Mouse (Mus musculus) layer of hippocampus, postnatal 10 days (tissue): ENCODE measurements around the gene Gm12845. TPM values are rescaled to one million over a fixed set of nuclear protein-coding genes. Genes with fewer than 3 reads are reported as not detected.
"Not testable (repeated sequence)": the region's sequence is repeated elsewhere in the genome, so short reads cannot be mapped to it uniquely, and the experiment has no call there.

Source experiments
- DNase-seq, 2 experiments: peaks; one replicate each; pipeline ENCODE4 v3.0.0; 2021; ENCODE audit warnings: low spot score in 2 of 2
- long read RNA-seq: library from polyadenylated mRNA; stranded (forward); transcript quantifications from one replicate; pipeline ENCODE4 v2.0.0, GENCODE M21; 2023
- total RNA-seq, 2 experiments: library from RNA; stranded (reverse); gene quantifications; 2 replicates each; pipeline ENCODE4 v1.2.3; 2021

Gm12845 gene
- not detected for total RNA-seq
- long read RNA-seq: 0 reads

DNA sequence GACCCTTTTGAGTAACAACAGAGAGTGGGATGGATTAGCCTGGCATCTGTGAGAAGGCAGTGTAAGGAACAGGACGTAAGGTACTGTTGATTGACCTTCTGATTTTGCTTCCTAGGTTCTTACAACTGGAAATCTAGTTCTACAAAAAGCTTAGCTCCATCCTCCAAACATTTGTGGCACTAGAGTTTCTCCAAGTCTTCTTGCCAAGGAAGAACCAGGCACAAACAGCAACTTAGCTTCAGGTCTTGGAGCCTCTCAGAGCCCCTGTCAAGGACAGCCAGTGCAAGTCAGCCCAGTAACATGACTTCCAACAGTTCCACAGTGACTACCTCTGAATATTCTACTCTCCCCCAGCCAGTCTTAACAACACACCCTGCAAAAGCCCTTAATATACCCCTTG, at the start of gene Gm12845:
Gene Gm12845 (plus strand): TSS at position 301 of the 400 bp plus-strand sequence.
- DNase-seq: no peak

DNA sequence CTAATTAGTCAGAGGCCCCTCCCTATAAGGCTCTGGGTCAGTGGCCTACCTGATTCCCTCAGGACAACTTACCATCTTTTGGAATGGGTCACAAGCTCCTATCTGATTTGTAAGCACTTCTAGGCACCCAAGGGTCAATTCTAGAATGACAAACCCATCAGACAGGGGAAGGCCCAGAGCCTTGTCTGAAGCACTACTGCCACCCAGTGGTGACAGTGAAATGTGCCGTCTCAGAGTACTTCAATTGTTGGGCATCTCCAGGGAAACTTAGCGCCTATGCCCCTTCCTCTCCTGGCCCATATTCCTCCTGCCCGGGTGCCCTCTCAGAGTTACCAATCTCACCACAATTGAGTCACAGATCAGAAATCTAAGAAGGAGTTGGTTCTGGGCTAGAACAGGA, 47.3 kb upstream of the Gm12845 start:
- peak; percentile 91 for DNase-seq

DNA sequence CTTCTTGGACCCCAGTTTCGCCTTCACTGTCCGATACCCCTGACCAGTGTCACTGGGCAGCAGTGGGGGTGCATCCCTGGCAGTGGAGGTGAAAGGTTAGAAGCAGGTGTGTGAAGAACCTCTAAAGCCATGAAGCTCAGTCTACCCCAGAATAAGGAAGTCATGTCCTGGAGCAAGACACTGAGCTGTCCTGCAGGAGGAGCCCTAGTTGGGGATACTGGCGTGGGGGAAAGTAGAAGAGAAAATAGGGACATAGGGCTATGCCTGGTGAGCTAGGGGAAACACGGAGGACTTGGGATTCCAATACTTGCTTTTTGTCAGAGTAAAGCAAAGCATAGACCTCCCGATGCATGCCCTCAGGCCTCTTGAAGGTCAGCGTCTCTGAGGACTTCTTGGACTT, 43.2 kb upstream of the Gm12845 start:
- no peak for DNase-seq

DNA sequence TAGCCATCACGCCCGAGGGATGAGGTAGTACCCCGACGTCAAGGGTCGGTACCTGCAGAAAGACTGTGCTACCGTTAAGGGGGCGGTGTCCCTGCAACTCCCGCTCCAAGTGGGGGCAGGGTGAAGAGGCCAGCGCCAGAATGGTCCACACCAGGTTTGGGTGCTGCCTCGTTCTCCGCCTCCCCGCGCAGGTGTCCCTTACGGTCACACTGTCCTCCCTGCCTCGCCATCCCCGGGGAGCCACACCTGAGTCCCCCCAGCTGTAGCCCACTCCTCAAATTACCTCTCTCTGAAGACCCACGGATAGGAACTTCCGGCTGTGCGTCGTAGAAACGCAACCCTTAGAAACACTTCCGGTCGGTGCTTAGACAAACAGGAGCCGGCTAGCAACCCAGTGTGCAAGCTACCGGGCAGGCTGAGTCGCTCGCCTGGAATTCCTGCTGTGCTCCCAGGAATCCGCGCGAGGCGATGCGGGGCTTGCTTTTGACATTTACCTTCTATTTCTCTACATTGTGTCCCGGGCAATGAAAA, 42.2 kb upstream of the Gm12845 start, which contains the start of gene Dmap1:
Gene Dmap1 (minus strand): TSS at position 343 of the 531 bp plus-strand sequence.
- peak; percentile 88 to 90 for DNase-seq

DNA sequence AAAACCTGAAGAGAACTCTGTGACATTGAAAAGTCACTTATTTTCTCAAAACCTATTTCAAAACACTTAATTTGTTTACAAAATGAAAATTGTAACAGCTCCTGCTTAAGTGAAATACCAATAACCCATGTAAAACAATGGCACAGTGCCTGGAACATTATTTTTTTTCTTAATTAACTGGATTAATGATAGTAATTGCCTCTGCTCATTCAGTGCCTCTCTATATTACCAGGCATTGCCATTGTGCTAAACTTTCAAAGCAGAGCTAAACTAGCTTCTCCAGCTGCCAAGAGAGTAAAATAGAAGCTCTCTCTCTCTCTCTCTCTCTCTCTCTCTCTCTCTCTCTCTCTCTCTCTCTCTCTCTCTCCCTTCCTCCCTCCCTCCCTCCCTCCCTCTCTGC, 41.7 kb upstream of the Gm12845 start:
- DNase-seq: no peak

DNA sequence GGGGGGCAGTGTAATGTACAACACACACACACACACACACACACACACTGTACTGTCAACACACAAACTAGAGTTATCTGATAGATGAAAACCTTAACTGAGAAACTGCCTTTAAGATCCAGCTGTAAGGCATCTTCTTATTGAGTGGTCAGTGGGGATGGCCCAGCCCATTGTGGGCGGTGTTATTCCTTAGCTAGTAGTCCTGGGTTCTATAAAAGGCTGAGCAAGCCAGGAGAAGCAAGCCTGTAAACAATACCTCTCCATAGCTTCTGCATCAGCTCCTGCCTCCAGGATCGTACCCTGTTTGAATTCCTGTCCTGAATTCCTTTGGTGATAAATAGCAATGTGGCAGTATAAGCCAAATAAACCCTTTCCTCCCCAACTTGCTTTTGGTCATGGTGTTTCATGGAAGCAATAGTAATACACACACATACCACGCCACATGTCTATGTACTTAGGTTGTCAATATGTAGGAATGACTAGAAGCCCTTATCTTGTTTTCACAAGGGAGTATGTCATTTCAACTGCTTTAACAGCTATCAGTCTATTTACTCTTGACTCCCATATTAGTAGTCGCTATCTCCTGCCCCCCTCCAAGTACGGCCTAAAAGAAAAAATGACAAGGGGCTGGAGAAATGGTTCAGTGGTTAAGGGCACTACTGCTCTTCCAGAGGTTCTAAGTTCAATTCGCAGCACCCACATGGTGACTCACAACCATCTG, 41.0 kb upstream of the Gm12845 start:
- no peak for DNase-seq

DNA sequence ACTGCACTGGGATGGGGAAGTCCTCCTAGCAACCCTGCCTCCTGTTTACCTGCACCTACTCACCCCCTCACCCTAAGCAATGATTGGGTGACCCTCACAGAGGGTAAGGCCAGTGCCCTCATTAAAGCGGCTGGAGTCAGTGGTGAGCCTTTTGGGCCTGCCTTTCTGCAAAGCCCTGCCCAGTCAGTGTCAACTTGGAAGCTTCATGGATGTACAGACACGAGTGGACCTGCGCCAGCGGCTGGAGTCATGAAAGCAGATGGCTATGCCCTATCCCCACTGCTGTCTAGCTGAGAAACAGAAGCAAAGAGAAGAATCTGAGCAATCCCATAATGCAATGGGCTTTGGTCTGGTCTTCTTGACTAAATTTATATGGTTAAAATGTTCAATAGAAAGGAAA, 37.9 kb upstream of the Gm12845 start:
- no peak for DNase-seq

DNA sequence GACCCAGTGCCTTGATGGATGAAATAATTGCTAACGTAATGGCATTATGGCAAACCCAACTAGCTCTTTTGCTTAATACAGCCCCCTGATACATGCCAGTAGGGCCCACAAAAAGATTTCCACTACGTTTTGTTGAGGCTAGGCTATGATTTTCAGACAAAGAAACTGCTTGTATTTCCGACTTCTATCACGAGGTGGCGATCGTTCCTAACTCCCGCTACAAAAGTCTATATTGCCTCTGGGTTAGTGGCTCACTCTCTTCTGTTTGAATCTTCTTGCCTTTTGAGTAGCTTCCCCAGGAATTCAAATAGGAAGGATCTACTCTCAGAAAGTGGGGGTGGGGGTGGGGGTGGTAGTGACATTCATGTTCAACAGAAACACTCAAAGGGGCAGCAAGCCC, 18.9 kb upstream of the Gm12845 start:
- DNase-seq: peak; percentile 74 to 82

DNA sequence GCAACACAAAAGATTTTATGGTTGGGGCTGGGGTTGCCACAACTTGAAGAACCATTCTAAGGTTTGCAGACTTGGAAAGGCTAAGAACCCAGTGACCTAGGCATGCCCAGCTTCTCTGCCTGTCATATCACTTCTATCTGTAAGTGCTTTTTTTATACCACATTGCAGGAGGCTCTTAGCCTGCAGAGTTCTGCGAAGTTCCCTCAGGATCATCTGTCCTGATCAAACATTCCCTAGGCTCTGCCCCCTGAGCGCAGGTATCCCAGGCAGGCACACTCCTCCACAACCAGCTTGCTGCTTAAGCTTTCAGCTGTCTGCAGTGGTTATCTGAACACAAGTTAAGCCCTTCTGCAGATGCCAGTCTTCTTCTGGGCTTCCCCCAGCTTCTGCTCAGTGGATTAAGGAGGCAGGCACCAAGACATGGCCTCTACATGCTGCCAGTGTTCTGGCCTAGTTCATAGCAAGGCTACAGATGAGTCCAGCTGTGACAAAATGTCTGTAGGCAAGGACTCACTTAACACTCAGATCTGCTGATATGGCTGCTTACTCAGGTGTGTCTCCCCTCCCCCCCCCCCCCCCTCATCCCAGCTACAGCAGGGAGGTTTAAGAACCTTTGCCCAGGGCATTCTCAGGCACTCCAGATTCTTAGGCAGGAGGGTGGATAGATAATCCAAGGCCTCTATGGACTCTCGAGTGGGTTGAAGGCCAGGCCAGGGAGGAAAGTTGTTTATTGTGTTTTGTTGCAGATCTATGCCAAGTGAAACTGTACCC, 15.2 kb upstream of the Gm12845 start:
- no peak for DNase-seq

DNA sequence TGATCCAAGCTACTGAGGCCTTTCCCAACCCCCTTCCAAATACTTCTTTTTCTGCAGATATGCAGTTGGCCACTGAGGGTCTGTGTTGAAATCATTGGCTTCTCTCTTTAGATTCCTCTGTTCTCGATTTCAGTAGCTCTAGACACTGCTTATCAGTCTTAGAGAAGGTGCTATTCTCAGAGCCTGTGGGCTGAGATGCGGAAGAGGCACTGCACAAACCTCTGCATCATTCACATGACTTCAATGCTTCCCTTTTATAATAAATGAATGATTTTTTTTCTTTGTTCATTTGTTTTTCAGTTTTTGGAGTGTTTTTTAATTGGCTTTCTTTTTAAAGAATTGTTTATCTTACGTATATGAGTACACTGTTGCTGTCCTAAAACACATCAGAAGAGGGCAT, 11.9 kb upstream of the Gm12845 start:
- DNase-seq: no peak

DNA sequence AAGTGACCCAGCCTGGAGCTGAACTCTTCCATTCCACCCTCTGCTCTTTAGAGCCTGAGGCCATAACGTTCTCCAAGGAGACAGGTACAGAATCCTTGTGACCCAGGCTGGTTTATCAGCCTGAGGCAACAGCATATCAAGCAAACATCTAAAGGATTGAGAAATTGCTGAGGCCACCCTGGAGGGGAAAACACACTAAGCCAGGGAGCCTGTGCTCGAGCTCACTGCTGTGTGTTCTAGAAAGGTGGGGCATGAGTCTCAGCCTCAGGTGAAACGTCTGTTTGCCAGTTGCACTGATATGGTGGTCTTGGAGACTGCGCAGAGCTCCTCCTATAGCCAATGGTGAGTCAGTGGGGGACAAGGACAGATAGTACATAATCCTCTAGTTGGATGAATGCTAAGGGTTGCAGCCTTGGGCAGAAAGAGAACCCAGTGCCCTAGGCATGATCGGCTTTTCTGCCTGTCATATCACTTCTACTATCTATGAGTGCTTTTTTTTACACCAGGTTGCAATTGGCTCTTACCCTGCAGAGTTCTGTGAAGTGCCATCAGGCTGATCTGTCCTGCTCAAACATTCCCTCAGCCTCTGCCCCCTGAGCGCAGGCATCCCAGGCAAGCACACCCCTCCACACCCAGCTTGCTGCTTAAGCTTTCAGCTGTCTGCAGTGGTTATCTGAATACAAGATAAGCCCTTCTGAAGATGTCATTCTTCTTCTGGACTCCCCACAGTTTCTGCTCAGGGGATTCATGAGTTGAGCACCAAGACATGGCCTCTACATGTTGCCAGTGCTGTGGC, 10.7 kb upstream of the Gm12845 start:
- no peak for DNase-seq

DNA sequence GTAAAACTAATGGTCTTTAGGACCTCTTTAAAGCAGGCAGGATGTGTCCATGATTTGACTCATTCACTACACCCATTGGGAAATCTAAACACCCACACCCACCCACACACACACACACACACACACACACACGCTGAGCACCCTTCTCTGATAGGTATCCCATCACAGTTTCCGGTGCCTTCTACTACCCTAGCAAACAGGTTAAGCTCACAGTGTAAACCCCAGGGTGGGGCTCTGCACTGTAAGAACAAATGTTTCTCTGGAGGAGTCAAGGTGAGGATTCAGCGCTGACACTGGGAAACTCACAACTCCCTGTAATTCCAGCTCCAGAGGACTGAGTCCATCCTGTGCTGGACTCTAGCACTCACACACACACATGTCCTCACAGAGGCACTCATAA, 7.7 kb downstream of the Gm12845 start:
- DNase-seq: no peak

DNA sequence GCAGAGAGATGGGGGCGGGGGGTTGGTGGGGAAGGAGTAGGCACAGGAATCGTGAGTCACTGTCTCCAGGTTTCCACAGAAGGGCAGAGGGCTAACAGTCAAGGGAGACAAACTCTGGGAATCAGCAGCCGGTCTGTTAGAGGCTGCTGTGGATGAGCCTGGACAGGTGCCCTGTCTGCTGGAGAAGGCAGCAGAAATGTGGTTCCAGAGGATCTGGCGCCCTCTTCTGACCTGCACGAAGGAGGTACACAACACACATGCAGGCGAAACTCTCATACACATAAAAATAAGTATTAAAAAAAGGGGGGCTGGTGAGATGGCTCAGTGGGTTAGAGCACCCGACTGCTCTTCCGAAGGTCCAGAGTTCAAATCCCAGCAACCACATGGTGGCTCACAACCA, 13.3 kb downstream of the Gm12845 start:
- DNase-seq: peak; percentile 6 to 39

DNA sequence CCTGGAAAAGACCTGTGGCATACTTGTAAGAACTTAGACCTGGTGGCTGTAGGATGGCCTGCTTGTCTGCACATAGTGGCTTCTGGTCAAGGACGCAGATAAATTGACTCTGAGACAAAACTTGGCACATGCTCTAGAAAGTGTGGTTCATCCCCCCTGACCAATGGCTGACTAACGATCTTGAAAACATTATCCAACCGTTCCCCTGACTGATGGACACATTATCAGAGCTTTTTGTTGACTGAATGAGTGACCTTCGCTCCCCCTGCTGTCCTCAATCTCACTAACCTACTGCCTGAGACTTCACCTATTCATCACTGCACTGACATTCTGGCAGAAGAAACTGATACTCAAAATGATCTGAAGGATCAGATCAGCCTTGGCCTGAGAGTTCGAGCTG, 28.3 kb downstream of the Gm12845 start:
- DNase-seq: not testable (repeated sequence)

DNA sequence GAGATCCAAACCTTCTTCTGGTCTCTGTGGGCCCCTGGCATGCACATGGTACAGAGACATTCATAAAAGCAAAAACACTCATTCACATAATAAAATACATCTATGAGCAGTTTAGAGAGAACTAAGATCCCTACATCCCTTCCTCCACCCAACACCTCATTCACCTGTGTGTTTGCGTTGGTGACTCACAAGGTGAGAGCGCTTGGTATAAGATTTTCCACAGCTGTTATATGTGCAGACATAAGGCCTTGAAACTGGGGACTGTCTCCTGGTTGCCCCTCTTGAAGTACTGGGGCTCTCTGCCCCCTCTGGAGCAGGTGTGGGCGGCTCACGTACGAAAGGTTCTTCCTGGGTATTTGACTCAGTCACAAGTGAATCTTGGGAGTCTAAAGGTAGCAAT, 35.9 kb downstream of the Gm12845 start:
- no peak for DNase-seq

DNA sequence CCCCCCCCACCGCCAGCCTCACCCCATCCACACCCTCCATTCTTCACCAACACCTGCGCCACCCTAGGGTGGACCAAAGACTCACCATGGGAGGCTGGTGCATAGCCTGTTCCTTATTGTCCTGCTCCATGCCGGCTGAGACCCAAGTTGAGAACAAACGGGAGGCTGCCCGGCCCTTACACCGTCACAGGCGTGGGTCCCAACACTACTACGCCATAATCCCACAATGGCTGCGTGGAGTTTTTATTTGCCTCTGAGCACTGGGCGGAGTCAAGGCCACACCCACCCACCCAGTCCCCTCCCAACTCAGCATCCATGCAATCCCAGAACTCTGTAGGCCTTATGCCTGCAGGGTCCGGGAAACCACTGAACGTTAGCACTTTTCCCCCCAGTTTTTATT, 41.2 kb downstream of the Gm12845 start, which contains the start of gene Klf17:
Gene Klf17 (minus strand): TSS at position 233 of the 400 bp plus-strand sequence.
- no peak for DNase-seq

DNA sequence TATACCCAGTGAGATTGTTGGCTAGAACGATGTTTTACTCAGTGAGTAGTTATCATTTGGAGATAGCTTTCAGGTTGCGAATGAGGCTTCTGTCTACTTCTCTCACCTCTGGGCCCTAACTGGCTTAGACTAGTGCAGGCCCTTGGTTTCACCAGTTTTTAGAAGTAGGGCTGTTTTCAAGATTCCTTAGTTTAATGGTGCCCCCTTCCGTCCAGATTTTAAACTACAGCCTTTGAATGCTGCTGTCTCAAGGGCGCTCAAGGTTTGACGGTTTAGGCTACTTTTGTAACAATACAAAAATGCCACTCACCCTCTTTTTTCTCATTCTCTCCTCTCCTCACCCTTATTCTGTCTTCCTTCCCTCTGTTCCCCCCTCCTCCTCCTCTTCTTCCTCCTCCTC, 46.7 kb downstream of the Gm12845 start:
- peak; percentile 80 to 83 for DNase-seq

DNA sequence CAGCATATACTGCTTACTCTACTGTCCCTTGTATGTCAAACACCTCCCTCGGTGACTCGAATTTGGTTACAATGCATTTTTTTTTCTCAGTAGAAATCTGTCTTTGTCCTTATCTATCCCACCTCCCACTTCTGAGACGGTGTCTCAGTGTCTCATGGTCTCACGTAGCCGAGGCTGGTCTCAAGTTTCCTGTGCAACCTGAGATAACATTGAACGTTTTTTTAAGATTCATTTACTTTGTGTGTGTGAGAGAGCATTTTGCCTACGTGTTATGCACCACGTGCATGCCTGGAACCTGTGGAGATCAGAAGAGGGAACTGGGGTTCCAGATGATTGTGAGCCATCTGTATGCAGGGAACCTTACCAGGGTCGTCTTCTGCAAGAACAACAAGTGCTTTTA, 48.7 kb downstream of the Gm12845 start:
- DNase-seq: no peak
